Mouse (Mus musculus): ENCODE data around the gene Prkce. TPM values are rescaled to one million over a fixed set of nuclear protein-coding genes. Genes with fewer than 3 reads are reported as not detected.

Prkce gene
- total RNA-seq, 2 experiments from 2014 or later: 416 to 425 TPM

DNA sequence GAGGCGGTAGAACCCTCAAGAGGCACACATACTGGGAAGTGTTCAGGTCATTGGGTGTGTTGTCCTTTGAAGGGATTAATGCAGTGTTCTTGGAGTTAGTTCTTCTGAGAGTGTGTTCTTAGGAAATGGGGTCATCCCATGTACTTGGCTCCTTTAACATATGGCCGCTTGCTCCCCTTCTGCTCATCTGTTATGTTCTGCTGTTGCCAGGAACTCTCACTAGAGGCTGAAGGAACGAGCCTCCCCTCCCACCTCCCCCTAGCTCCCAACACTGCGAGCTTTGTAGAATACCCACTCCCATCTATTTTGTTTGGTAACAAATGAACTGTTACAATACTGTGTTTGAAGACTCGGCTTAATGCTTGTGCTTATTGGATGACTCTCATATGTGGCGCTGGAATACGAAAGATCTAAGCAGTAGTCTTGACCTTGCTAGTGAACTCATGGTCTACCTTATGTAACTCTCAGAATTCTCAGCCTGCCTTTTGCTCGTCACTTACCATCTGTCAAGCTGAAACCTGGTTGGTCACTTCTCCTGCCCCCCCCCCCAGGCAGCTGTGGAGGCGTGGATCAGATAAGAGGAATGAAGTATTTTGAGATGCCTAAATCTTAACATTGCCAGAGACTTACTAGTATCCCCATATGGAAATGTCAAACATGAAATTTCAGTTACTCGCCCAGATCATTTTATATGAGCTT, 58.1 kb downstream of the Prkce start:
- DNase-seq: no peak

DNA sequence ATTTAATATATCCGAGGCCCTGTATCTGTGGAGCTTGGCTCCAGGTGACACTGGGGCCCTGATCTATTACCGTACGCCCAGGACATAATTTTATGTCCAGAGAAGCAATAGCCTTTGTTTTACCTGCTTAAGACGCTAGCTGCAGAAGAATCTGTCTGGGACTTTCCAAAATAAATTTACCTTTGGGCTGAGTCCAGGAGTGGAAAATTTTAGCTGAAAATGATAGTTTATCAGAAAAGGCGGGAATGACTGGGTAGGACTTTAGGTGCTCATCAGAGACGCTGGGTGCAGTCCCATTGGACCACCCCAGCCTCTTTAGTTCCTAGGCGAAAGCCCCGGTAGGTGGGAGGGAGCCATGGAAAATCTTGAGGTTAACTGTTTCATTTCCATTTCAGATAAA, 58.6 kb downstream of the Prkce start:
- DNase-seq: no peak

DNA sequence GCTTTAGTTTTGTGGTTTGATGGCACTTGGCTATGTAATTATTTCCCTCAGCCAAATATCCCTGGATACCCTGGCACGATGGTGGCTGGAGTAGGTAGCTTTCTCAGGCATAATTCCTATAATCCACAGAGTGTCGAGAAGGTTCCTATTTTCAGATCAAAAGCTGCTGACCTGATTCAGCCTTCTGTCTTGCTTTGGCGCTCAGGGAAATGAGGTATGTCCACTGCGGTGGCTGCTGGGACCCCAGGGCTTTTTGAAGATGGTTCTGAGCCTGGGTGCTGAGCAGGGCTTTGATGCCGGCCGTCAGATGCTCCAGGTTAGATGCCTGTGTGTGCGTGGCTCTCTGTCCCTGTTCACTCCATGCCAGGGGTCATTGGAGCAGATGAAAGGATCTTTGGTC, 59.0 kb downstream of the Prkce start:
- no peak for DNase-seq

DNA sequence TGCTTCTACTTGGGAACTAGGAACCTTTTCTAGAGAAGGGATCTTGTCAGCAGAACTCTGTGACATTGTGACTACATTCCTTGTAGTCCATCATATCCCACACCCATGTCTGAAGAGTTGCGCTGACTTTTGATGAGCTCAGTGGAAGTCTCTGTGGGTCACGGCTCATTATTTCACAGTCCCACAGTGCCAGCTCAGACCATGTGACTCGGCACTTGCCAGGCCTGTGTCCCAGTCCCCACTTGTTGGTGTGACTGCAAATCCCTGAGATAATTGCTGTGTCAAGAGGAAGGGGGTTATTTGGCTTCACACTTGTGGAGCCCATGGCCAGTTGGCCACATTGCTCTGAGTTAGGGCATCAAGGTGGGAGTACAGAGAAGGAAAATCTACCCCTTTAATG, 59.8 kb downstream of the Prkce start:
- DNase-seq: no peak

DNA sequence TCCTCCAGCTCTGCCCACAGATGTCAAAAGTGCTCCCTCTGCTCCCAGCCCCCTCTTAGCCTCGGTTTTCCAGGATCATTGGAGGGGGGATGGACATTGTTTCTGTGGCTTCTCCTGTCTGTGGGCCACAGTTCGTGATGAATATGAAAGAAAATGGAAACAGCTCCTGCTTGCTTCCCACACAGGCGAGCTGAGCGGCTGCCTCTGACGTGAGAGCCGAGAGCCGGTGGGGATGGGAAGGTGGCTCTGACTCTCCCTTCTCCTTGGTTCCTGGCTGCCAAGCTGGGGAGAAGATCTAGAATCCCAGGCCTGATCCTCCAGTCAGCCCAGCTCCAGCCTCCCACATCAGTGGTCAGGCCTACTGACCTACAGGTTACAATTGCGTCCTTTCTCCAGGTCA, 61.3 kb downstream of the Prkce start:
- DNase-seq: no peak

DNA sequence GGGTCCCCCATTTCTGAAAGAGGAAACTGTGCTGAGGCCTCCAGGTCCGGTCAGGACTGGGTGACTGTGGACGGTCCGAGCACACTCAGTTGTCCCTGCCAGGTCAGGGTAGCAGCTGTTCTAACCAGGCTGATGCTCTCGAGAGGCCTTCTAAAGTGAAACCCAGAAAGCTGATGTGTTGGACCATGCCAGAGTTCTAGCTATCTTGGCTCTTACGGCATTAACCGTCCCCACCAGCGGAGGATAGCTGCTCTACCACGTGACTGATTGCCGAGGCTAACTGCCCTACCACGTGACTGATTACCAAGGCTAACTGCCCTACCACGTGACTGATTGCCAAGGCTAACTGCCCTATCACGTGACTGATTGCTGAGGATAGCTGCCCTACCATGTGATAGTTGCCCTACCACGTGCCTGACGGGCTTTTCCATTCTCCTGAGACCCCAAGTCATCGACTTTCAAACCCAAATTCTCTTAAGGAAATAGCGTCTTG, 62.6 kb downstream of the Prkce start:
- DNase-seq: no peak

DNA sequence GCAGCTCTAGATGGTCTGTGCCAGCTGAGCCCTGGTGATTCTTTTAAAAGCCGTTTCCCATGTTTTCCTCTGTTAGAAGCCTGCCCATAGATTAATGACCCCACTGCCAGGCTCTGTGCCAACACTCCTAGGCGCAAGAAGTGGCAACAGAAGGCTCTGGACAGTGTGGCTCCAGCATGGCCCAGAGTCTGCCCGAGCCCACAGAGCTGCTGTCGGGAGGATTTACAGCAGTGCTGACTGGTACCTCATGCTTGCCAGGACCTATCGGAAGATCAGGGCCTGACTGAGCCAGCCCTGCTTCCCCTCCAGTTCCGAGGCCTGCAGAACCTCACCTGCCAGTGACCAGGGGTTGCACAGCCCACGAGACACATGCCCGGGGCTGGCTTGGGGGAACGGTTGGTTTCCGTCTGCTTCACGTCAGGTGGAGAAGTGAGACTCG, 64.2 kb downstream of the Prkce start:
- DNase-seq: no peak

DNA sequence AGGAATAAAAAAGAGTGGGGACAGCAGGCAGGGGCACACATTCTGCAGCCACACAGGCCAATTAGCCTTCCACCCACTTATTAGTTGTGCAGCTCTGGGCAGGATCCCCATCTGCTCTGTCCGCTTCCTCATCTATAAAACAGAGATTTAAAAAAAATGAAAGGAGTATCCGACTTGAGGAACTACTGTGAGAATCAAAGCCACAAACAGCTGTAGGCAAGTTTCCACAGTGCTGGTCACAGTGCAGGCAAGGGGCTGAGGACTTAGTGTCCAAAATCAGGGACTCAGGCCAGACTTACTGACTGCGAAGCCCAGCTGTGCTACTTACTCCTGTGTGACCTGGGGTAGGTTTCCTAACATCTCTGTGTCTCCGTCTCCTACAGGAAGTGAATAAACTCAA, 64.7 kb downstream of the Prkce start:
- DNase-seq: no peak

DNA sequence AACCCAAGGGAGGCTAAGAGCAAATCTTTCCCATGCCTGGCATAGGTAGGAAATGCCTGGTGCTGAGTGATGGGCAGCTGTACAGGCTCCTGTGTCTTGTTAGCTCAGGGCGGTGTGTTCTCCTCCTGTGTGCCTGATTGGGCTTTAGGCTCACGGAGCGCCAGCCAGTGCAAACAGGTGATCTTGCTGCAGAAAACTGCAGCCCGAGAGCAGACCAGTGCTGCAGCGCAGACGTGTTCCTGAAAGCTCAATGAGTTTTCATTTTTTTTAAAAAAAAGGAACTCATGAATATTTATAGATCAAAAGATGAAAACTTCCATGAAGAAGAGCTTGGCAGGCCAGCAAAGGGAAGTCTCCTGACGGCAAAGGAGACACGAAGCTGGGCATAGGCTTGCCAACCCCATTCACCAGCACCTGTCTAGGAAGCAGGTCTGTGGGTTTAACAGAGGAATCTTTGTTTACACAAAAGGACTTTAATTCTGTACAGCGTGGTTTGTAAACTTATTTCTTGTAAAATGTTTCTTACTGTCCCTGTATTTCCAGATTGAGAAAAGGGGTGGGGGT, 67.1 kb downstream of the Prkce start:
- DNase-seq: no peak

DNA sequence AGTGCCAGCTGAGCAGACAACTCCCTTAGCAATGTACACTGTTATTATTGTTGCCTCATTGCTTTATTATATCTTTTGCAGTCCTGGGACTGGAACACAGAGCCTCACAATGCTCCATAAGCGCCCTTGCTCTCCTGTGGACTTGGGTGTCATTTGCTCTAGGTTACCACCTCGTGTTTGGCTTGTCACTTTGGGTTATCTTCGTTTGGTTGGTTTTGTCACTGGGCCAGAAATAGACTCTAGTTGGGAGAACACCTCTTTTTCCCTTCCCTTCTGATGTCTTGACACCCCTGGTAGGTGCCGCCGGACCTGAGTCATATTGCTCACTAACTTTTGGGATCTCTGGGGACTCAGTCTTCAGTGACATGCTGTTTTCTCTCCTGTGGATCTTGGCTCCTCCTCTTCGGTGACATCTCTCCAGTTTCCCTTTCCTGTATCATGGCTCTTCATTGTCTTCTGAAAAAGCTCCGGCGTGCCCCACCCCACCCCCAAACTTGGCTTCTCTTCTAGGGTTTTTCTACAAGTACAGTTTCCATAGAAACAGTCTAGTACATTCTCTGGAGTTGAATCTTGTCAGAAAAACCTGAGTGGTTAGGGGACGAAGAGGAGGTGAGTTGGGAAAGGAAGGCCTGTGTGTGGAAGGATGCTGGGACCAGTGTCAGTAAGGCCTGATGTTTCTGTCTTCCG, 68.6 kb downstream of the Prkce start:
- DNase-seq: no peak

DNA sequence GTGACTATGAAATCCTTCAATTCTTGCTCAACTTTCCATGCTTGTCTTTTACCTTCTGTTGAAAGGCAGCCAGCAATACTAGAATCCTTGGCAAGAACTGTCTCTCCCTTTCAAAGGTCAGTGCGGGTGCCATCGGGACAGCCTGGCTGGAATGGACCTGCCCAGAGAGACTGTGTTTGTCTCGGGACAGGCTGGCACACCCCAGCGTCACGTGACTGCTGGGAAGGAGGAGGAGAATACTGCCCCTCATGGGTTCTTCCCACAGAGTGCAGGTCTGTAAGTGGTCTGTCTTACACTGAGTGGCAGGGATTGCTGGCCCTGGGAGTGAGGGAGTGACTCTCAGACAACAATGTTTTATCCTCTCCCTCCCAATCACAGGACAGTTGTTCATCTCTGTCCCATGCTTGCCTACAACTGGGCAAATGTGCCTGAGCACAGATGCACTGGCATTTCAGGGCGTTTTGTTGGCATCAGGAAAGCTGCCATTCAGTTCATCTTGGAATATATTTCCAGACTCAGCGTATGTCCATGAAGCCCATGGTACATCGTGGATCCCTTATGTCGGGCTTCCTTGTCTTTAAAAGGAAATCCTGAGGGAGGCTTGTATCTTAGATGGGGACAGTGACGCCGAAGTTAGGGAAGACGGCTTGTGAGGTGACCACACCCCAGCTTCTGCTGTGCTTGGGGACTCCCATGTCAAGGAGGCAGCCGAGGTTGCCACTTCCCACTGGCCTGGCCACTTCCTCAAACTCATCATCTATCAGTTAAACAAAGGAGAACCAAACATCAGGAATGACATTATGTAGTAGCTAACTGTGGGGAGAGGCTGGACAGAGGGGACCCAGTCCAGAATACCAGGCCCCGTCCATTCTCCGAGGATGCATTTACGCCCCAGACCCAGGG, 69.5 kb downstream of the Prkce start:
- no peak for DNase-seq

DNA sequence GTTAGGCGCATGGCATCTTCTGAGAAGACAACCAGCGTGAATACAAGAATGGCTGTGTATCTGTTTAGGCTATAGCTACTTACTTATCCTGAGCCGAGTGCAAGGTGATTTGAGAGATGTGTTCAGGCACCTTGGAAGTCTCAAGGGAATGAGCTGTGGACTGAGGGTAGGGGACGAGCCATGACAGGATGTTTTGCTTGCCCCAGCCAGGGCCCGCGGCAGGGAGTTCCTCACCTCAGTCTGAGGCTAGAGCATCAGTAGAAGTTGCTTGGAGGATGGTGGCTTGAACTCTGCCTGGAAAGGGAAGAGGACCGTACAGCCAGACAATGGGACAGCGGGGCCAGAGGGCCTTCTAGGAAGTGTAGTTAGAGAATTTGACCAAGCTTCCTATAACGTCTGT, 74.7 kb downstream of the Prkce start:
- no peak for DNase-seq

DNA sequence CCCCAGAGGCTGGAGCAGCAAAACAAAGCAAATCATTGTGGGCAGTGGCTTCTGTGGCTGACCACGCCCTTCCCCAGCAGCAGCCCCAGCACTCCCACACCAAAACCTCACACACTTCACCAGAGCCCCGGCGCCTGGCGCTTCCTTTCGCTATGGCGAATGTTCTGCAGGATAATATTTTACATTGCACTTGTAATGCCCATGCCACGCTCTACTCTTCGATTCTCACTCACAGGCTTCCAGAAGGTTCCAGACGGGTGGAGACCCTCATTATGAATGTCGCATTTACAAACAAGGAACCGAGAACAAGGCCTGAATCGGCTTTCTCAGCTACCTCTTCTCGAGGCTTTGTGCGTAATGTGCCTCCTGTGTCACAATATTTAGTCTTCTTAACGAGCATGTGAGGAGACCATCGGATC, 75.5 kb downstream of the Prkce start:
- DNase-seq: no peak

DNA sequence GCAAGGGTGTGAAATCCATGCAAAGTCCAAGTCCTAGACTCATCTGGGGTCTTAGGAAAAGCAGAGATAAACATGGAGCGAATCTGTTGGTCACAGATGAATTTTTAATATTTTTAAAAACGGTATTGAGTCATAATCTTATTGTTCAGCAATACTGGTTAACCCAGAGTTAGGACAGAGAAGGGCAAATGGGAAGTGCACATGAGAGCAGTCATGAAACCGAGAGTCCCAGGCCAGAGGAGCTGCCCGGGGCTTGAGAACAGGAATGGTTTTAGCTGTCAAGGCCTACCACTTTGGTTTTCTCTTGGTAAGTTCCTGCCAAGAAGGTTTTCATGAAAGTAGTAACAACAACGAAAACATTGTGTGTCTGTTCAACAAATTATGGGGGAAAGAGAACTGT, 76.8 kb downstream of the Prkce start:
- DNase-seq: no peak

DNA sequence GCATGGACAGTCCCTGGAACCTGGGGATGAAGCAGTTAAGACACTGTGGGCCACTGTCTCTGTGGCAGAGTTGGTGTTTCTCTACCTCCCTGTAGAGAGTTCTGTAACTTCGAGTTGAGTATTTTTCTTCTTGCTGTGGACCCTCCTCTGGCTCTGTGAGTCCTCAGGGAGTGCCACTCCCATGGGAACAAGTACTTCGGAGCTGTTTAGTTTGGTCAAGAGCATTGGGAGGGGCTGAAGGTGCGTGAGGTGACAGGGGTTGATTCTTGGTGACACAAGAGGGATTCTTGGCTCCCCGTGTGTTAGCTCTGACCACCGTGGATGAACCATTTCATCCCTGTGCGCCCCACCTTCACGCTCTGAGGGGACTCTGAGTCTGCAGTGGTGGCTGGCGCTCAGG, 81.2 kb downstream of the Prkce start:
- no peak for DNase-seq

DNA sequence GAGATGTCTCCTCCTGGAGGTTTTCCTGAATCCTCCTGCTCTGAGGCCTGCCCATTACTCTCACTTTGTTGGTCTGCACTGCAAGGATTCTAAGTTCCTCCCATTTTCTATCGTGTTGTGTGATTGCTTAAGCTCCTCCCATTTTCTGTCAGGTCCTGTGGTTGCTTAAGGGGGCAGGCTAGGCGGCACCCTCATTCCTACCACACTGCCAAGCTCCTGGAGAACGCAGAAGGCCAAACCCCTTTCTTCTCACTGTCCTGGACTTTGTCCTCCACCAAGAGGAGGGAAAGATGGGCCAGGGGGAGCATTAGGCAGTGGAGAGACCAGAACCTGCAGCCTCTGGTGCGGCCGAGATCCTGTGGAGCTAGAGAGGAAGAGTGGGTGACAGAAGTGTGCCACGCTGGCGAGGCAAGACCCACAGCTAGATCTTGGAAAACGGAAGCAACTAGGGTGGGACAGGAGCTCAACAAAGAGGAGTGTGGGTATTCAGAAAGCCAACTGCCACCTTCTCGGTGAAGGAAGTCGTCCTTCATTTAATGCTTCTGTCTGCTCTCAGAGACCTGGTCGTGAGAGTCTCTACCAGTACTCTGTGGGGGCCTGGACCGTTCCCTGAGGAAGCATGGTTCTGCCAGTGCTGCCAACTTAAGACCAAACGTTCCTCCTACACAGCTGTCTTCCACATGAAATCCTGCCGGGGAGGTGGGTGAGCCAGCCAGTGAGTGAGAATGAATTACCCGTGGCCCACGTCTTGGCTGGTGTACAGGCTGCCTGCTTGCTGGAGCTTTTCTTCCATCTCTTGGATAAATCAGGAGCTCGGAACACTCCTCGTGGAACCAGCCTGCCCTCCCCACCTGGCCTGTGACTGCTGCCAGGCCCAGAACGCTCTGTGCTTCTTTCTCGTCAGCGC, 82.2 kb downstream of the Prkce start:
- peak; percentile 86 to 87 for DNase-seq

DNA sequence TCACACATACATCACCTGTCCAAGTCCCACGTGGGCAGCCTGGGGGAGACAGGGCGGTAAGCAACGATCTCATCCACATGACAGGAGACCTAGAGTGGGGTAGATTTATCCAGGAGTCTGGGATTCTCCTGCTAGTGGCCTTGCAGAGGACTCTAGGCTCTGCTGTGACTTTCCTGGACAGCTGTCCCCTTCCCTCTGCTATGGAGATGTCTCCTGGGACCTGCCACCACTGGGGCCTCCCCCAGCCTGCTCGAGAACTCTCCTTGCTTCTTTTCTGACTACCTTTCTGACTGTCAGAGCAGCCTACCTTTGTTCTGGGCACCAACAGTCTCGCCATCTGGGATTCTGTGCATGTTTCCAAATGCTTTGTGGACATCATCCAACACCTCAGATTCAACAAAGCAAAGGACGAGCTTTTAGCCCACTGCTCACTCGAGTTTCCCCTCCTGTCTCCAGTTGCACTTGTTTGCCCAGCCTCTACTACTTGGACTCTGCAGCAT, 82.9 kb downstream of the Prkce start:
- no peak for DNase-seq

DNA sequence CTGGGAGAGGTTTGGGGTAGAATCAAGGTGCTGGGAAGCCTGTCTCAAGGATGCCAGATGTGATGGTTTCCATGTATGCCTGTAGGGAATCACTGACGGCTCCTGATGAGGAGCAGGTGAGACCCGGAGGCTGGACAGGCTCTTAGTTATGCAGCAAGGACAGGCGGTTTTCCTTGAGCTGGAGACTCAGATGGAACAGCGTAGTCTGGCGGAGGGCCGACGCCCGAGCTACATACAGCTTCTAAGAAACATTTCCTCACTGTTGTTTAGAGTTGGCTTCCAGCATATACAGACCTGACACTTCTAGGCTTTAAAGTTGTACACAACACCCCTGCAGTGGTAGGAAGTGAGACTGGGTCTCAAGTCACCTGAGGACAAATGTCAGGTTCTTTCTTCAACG, 86.3 kb downstream of the Prkce start:
- no peak for DNase-seq

DNA sequence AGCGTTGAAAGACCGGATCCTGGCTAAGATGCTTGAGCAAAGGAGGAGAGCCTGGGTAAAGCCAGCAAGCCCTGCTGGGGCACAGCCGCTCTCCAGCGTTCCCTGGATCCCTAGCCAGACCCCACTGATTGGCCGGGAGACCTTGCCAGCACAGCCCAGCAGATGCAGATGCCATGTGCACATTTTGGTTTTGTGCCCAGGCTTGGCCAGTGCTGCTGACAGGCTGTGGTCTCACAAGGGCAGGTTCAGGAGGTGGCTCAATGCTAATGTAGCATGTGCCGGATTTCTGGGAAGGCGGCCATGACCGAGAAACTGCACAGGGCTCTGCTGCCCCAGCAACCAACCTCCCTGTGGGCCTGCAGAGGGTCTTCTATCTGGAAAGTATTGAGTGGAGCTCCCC, 86.7 kb downstream of the Prkce start:
- peak; percentile 73 to 84 for DNase-seq

DNA sequence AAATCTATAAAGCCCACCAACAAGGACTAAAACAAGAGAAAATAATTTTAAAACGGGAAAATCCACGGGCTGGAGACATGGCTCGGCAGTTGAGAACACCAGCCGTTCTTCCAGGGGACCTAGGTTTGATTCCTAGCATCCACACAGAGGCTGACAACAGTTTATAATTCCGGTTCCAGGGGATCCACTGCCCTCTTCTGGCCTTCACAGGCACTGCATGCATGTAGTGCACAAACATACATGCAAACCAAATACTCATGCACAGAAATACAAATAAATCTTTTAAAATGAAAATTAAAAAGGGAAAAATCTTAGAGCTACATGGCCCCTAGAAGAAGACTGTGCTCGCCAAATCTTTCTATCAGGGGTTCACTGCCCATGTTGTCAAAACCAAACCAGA, 87.4 kb downstream of the Prkce start:
- DNase-seq: no peak

DNA sequence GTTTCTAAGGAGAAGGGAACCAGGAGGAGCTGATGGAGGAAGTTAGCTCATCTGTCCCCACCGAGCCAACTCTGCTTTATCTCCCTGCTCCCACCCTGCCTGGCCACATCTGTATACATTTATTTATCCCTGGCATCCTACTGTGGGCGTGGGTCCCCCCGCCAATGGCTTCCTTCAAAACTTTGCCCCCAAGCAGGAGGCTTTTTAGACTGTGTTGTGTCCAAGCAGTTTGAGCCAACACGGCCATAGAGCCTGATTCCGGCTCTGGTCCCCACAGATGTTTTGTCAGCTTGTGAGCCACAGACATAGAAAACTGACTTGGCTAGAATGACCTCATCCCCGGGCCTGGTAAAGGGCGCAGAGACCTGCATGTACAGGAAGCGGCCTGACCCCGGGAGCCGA, 89.1 kb downstream of the Prkce start:
- no peak for DNase-seq

DNA sequence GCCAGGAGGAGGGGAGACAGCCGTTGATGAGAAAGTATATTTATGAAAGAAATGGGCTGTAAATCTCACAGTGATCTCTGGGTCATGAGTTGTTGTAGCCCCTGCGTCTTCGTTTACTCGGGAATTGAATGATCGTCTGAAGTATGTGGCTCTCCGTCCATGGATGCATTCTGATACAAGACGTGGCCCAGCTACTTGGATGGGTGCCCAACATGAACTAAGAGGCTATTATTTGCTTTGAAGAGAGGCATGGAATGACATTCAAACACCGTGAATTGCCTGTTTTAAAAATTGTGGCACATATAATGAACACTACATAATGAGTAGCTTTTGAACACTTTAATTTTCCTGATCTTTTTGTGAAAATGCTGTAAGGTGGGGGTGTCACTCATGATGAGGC, 93.5 kb downstream of the Prkce start:
- no peak for DNase-seq

Measured in layer of hippocampus, postnatal 36 days (tissue).